Mouse (Mus musculus) lung, postnatal 10 days (tissue): Measurements from ENCODE around the gene Dnah14.
A peak's percentile ranks its signal among the peaks of the same experiment; 100 is the strongest.

Source experiments
- DNase-seq: peaks from one replicate; pipeline ENCODE4 v3.0.0; 2021

The Dnah14 gene

DNA sequence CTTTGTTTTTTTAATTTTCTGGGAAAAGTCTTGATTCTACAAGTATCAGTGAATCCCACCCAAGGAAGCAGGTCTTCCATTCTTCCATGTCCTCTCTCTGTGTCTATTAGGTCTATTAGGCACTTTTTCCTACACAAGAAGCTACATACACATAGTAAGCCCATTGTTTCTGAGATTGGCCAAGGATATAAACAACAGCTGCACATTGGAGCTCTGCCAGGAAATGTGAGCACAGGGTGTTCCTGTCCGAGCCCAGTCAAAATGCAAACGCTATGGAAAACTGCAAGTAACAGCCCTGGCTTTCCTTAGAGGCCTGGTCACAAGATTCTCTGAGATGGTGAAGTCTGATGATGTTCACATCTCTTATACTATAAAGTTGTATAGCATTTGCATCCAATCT lies 217.2 kb downstream of the Dnah14 start:
- peak; percentile 87 for DNase-seq

DNA sequence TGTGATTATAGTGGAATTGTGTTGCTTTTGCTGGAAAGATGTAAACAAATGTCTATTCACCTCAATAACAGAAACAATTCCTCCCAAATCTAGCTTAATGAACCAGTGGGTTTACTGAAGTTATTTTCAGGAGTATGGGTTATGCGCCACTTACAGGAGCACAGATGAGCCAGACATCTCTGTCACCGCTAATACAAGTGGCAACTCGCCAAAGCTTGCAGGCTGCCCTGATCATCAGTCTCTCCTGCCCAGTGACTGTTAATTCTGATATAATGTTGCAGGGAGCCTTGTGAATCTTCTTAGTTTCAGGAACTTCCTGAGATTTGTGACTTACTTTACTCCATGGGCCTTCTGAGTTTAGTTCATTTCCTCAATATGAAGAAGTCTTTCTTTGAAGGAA lies 223.6 kb downstream of the Dnah14 start:
- DNase-seq: no peak

DNA sequence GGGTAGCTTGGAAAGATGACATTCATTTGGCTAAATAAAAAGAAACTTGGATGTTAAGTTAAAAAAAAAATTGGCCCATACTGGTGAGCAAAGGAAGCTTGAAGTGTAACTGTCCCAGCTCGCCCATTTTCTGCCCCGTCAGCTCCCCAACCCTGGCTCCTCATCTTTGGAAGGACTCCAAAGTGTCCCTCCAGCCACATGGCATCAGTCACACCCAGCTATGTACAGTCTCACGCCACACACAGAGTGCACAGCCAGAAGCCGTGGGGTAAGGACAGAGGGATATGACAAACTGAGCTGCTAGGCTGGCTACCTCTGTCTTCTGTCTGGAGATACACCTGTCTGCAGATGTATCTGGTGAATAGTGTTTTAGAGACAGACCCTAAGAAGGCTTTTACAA lies 224.3 kb downstream of the Dnah14 start:
- peak; percentile 43 for DNase-seq

DNA sequence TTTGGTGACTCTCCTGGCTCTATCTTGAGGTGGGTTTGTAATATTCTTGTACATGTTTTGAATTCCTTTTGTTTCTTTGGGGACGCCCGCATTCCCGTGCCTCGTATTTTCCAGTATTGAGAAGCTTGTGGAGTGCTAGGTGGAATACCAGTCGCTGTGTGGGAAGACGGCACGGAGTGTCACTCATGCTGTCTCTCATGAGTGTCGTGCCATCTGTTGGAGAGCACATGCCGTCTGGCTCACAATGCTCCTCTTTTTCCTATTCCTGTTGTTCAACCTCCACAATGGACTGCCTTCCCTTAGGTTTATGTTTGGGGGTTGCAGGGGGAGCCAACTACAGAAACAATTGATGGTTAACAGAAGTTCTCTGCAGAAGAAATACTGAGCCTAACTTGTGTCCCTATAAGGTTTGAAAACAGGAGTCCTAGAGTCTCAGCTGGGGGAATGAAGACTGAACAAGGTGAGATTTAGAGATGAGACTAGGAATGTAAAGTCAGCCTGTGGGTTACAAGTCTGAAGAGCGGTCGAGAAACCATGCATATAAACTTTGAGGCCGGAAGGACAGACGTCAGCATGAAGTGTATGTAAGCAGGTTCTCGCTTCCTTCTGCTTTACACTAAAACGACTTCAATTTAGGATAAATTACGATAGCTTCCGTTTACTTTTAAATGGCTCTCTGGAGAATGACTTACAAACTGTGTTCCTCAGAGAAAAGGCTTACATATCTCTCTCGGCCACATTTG lies 235.3 kb downstream of the Dnah14 start:
- DNase-seq: no peak

DNA sequence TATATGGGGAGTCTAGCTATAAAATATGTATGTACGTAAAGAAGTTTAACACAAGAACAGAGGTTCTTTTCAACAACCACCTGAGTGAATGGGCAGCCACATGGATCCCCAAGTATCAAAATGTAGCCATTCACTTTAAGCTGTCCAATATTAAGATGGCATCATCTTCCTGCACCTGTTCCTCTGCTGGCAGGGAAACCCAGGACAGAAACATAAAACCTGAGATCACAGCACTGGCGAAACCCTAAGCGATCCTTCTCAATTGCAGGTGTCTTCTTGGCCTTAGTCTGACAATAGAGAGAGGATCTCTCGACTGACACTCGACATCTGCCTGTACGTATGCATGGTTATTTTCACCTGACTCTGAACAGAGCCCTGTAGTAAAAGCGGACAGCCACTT lies 250.4 kb downstream of the Dnah14 start:
- no peak for DNase-seq

DNA sequence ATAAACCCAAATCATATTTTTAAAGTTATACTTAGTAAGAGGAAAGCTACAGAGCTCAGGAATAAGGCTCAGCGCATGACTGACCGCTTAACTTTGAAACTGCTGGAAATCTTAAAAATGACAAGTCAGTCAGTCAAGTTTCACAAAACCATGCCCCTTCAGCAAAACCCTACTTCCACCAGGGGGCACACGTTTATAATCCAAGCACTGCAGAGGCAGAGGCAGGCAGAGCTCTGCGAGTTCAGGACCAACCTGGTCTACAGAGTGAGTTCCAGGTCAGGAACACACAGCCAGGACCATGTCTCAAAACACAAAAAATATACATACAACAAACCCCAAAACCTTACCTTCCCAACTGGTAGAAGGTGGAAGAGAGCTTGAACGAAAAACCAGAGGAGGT lies 252.0 kb downstream of the Dnah14 start:
- peak; percentile 48 for DNase-seq

DNA sequence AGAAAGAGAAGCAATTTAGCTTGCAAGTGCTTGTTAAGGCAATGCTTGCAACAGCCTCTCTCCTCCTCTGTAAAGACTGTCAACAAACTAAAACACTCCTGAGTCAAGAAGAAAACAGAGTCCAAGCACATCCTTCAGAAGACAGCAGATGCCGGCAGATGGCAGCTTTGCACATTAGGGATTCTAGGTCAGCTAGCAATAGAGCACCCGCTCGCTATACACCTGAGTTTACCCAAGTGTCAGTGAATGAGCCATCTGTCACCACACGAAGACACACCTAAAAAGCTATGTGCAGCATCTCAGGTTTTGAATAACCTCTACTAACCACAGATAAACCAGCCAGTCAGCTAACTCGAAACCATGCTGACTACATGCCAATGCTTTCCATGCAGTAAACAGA lies 256.4 kb downstream of the Dnah14 start:
- DNase-seq: no peak

DNA sequence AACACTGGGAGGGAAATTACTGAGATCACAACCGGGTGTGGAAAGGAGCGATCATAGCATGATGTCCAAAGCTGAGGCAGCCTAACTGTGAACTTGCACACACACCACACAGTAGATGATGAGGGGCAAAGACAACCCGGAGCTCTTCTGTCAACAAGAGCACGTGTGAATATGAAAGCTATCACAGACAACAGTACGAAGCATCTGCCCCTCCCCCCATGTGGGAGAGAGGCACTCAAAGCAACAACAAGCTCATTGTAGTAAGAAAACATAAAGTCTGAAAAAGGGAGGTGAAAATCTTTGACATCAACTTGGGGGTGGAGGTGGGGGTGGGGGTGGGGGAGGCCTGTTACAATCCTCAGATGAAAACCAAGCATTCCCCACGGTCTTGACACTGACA lies 256.8 kb downstream of the Dnah14 start:
- DNase-seq: no peak

DNA sequence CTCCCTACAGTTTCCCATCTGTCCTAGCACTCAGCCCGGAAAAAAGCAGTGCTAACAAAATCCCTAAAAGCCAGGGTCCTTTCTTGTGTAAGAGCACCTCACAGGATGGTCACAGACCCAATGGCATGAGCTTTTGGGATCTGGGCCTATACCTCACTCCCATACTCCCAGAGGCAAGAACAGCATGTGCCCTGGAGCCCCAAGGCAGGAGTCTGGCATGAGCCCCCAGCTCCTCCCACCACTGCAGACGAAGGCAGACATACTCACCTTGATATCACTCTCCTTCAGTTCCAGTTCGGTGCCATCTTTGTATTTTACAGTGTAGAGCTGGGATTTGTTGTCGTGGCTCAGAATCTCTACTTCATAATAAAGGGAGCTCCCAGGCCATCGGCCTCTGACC lies 261.8 kb downstream of the Dnah14 start:
- DNase-seq: no peak

DNA sequence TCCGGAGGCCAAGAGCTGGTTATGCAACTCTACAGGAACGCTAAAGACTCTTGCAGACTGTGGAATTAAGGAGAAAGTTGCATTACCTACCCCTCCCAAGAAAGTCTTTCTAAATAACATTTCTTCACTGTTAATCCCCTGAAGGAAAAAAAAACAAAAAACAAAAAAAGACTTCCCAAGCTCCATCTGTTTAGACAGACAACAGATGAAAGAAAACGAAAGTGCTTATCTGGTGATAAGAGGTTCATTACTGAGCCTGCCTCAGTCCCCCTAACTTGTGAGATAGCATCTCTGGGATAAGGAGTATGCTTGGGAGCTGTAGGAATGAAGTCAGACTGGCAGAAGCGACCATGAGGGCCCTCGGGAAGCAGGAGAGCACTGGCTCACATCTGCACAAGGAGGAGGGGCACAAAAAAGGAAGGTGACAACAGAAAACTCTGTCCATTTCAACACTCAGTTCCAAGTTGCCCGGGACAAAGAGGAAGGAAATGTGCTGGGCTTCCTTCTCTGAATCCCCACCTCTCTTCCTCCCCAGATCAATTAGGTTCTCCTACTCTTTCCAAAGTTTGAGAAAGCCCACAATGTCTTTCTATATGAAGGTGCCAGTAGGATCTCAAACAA lies 263.5 kb downstream of the Dnah14 start:
- DNase-seq: no peak

DNA sequence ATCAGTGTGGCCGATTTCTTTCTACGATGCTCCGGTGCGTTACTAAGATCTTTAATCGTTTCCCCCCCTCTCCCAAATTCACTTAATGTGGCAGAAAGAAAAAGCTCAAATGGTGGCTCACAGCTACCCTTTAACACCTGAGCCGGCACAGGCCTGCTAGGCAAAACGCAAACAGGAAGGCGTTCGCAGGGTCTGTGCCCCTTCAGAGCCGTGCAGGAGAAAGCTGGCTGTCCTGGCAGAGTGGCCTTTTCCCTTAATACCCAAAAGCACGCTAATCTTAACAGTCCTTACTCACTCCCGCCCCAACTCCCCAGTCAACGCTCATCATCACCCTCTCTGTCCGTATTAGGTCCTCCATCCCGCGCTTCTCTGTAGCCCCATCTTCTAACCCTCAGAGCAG lies 265.0 kb downstream of the Dnah14 start:
- DNase-seq: no peak

DNA sequence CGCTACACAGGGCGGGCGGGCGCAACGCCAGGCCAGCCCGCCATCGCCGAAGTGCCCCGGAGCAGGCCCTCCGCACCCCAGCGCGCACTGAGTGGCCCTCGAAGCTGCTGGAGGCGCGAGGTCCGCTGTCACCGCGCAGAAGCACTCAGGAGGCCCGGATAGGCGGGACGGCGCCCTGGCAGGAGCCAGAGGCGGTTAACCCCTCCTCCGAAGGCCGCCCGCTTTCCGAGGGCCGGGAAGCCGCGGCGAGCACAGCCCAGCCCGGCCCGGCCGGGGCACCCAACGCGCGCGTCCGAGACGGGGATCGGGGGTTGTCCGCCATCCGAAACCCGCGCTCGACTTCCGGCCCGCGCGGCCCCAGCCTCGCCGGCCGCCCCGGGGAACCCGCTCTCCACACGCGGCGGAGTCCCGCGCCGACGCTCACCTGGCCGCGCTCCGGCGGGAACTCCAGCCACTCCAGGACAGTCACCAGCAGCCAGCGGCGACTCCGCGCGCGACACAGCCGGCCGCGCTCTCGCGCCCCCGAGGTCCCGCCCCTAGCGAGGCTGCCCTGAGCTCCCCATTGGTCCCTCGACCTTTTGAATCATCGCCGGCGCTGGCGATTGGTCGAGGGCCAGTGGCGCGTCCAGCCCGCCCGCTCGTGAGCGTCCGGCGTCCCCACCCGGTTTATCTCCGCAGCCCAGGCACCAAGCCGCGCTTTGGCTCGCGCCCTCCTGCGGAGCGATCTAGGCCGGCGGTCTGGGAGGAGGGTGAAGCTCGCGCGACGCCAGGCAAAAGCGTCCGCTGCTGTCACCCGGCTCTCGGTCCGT lies 265.7 kb downstream of the Dnah14 start:
- peak; percentile 97 for DNase-seq

DNA sequence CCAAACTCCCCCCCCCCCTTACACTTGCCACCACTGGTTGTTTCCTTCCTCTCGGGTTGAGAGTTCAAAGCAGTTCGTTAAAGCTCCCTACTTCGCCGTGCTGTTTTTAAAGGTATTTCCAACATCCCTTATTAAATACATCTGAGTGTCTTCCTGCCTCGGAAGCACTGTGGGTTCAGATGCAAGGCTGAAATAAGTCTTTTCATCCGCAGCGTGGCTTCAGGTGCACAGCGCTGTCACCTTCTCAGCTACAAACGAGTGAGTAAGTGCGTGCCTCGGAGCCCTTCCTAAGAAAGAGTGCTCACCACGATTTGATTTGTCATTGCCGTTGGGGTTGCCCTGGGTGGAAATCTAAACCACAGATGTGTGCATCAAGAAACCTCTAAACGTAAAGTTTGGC lies 266.4 kb downstream of the Dnah14 start, which contains the start of gene Lbr:
Gene Lbr, minus strand, starts transcription at position 266 of the 400 bp plus-strand sequence.
- DNase-seq: no peak

DNA sequence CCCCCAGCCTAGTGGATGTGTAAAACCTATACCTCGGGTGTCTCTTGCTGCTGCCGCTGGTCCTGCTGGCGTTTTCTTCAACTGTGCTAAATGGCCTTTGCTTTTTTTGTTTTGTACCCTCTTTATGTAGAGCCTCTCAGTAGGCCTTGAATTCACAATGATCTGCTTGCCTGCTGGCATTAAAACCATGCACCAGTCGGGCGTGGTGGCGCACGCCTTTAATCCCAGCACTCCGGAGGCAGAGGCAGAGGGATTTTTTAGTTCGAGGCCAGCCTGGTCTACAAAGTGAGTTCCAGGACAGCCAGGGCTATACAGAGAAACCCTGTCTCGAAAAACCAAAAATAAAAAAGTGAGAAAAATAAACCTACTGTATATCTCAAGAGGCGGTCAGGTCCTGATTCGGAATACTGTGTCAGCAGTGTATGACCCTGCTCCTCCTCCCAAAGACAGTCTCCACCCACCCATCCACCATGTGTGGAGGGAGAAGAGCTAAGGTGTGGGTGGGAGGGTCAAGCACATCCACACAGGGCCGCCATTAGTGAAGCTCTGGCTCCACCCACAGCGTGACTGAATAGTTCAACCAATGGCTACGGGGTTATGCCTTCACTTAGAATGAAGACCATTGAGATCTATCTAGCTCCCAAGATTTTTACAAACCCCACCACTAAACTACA lies 268.7 kb downstream of the Dnah14 start:
- no peak for DNase-seq

DNA sequence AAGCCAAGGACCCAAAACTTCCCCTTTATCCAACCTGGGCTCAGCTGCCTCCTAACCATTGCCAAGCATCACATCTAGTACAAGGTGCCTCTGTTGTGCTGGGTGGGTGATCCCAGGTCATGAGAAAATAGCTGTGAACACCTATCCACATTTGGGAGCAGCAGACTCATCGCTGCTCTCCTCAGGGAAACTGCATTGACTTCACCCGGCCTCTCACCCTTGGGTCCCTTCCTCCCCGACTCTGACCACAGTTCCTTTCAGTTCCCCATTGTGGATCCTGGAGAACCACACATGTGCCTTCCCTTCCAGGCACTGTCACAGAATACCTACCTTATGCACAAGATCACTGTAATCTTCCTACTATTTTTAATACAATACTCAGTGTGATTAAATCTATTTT lies 269.4 kb downstream of the Dnah14 start:
- no peak for DNase-seq

DNA sequence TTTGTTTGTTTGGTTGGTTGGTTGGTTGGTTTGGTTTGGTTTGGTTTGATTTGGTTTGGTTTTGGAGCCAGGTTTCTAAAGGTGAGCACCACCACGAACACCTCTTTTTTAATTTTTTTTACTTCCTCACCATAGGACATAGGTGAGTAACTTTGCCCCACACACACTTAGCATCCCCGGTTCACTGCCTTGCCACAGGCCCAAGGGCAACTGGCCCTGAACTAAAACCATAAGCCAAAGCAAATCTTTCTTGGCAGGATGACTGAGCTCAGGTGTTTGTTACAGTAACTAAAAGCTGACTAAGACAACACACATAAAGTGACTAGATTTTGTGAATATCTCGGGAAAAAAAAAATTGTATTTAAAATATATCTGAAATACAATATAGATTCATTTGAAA lies 271.0 kb downstream of the Dnah14 start:
- no peak for DNase-seq

DNA sequence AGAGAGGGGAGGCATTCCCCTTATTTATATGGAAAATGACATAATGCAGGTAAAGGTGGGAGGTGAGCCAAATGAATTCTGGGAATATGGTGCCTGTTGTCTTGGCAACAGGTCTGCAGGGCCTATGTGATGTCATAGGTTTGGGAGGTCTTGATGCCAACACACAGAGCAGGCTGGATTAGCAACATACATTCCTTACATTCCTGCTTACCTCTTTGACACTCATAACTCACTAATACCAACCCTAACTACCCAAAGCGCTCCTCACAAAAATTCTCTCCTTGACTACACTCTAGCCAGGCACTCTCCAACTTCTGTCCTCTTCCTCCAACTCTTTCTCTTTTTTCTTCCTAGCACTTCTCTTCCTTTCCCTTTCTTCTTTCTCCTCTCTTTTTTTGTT lies 271.9 kb downstream of the Dnah14 start:
- no peak for DNase-seq

DNA sequence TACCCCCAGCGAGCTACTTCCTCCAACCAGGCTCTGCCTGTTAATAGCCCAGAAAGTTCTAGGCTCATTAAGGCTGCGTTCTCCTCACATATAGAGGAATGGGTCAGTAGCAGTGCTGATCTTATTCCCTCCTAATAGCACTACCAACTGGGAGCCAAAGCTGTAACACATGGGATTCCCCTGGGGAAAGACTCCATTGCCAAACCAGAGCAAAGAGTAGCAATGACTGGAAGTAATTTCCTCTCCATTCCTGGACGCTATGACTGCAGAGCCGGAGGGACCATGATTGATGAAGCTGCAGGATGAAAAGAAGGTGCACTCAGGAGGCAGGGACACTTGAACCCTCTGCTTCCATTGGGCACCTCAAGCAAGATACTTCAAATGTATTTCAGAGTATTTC lies 274.1 kb downstream of the Dnah14 start:
- DNase-seq: no peak

DNA sequence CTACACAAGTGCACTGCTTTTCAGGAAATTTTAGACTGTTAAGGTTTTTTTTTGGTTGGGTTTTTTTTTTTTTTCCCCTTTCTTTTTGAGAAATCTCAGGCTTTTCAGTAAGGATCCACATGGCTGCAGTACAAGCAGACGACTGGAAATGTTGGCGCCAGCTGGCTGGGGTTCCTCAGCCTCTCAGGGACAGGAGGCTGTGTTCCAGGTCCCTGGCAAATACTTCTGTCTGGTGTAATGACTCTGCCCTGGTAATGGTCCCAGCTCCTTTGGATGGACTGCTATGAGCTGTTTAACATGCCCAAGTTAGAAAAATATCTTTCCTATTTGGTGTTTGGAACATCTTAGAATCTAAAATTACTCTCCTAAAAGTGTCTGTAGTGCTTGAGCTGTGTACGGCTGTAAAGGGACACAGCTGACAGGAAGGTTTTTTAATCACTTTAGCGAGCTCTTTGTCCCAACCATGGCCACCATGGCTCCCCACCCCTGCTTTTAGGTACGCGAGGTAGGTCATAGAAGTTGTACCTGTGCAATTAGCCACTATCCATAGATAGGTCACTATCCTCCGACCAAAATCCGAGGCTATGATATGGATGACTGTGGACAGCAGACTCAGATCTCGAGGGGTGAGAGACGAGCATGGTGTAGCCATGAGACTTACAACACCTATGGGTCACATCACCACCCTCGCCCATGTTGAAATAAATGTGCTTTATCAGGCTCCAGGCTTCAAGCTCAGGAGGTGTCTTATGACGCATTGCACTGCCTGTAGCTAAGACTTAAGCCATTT lies 275.4 kb downstream of the Dnah14 start:
- DNase-seq: peak; percentile 70

DNA sequence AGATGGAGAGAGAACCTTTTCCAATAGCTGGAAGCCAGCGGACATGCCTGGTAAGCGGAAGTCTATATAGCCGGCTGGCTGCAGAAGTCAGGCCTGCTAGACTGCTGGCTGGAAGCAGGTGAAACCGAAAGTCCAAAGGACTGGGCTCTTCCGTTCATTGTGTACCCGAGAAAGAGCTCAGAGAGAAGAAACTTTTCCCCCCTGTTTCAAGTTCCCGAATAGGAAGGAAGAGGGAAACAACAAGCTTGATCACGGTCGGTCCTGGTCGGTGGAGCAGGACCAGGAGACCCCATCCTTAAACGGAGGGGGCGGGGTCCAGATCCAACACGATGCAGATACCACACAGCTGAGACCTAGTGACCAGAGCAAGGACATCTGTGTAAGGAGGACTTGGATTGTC lies 276.1 kb downstream of the Dnah14 start:
- peak; percentile 44 for DNase-seq

DNA sequence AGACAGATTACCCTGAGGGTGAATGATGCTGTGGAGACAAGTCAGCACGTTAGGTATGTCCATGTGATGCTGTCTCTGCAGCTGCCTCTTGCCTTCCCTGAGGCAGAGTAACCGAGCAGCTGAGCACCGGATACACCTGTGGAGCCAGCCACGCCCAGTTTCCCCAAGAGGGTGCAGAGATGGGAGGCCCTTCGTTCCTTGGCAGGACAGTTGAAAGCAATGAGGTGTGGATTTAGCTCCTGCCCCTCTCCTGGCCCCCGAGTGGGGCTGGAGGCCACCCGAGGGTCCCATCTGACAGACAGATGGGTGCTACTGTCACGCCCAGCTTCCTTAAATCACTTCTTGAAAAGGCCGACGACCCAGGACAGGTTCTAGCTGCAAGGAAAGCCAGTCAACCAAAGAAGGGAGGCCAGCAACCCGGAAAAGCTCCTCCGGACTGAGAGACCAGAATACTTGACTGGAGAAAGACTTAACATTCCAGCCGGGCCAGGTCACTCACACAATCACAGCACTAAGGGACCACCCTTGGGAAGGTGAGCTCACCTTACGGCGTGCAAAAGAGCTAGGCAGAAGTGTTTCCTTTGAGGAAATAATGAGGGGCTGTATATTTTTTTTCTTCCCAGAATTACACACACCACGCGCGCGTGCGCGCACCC lies 276.9 kb downstream of the Dnah14 start:
- peak; percentile 75 for DNase-seq

DNA sequence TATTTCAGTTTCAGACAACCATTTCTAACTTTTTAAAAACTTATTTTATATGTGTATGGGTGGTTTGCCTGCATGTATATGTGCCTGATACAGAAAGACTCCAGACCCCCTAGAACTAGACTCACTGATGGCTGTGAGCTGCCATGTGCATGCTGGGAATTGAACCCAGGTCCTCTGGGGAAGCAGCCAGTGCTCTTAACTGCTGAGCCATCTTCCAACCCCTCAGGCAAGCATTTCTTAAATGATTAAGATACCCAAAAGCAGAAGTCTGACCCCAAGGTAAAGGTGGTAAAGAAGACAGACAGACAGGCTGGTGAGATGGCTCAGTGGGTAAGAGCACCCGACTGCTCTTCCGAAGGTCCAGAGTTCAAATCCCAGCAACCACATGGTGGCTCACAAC lies 278.5 kb downstream of the Dnah14 start:
- no peak for DNase-seq
